Mouse (Mus musculus) megakaryocyte progenitor cell, adult 5-6 weeks (primary cell): ENCODE measurements around the gene Thoc2. TPM values are rescaled to one million over a fixed set of nuclear protein-coding genes. Genes with fewer than 3 reads are reported as not detected.
A peak's percentile ranks its signal among the peaks of the same experiment; 100 is the strongest.
"Not testable (repeated sequence)": the region's sequence is repeated elsewhere in the genome, so short reads cannot be mapped to it uniquely, and the experiment has no call there.

ENCODE experiments used
- ATAC-seq: replicated peaks from 2 replicates; pipeline ENCODE4 v1.8.0; 2016; ENCODE audit warnings: mild to moderate bottlenecking, moderate TSS enrichment, inconsistent platforms; ENCODE audit not compliant: poor library complexity
- total RNA-seq, 2 experiments: library from RNA; stranded (forward) in 1 of 2; stranded (reverse) in 1 of 2; fragments of 157-497, 149-512 nt in 1 of 2; fragments of 200-1000 nt in 1 of 2; gene quantifications; 2 replicates each; pipeline versions ENCODE4 v1.2.3 to v1.2.4; 2015 to 2017

Gene Thoc2
- total RNA-seq (2015), result 69.4 and 98.6 TPM in 2 replicates
- total RNA-seq (2017), result 62.7 and 104 TPM in 2 replicates

- no peak for ATAC-seq
These were observed at the start of gene Thoc2 for GRCm38 (mm10) chrX:41920574-41920973. Thoc2 (minus strand) TSS chrX:41920674.

DNA sequence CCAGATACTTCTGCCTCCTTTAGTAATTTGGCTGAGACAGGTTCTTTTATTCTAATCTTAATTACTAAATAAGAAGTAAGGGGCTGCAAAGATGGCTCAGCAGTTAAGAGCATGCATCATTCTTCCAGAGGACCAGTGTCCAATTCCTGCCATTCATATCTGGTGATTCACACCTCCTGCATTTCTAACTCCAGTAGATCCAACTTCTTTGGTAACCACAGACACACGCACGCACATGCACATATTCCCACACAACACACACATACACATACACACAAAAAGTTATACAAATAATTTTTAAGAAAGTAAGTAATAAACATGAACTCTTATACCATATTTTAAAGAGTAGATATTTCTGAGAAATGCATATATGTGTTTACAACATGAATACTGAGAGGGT lies 49.6 kb upstream of the Thoc2 start:
- ATAC-seq, result no peak

- ATAC-seq, result 0 out of 2 replicates have a peak, but pooled peaks have one; percentile 26
These were observed 48.9 kb upstream of the Thoc2 start for GRCm38 (mm10) chrX:41969341-41969740.

- ATAC-seq, result peak; percentile 78
These were observed 36.7 kb upstream of the Thoc2 start for GRCm38 (mm10) chrX:41957161-41957560.

DNA sequence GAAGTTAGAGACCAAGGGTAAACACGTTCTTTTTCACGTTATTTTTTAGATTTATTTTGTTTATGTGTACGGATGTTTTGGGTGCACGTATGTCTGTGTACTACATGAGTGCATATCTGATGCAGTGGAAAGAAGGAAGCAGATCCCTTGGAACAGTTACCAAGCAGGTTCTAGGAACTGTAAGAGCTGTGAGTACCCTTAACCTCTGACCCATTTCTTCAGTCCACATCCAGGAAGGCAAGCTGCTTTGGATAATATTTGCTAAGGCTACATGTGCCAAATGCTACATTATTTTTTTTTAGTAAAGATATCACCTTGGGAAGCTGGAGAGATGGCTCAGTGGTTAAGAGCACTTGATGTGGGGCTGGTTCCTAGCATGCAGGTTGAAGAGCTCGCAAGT lies 21.4 kb upstream of the Thoc2 start:
- no peak for ATAC-seq

DNA sequence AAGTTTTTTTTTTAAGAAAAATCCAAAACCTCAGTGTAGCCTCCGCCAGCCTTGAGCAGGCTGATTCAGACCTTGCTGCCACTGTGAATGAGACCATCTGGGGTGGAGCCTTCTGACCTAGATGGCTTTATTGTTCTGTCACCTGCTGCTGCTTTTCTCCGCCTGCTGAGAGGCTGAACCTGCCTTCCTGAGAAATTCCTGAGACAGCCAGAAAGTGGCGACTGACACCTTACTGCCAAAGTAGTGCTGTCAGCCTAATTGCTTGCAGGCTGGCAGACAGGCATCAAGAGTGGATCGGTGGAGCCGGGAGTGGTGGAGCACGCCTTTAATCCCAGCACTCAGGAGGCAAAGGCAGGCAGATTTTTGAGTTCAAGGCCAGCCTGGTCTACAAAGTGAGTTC lies 11.3 kb upstream of the Thoc2 start:
- ATAC-seq, result not testable (repeated sequence)

GRCm38 (mm10) chrX:41924708-41925107 lies 4.2 kb upstream of the Thoc2 start:
- ATAC-seq, result no peak

DNA sequence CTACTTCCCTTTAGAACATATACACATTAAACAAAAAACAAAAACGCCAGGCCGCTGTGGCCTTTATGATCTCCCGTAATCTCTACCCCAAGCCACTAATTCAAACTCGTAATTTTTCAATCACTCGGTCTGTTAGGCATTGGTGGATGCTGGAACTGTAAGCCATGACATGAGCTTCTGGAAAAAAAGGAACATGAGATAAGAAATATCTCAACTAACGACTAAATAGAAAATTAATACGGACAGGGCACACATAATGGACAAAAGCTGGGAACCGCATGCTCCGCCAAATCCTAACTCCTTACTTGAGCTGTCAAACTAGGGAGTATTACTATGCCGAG lies 8.4 kb downstream of the Thoc2 start:
- no peak for ATAC-seq

- peak; percentile 97 for ATAC-seq
These were observed 8.9 kb downstream of the Thoc2 start for GRCm38 (mm10) chrX:41911390-41912060.

DNA sequence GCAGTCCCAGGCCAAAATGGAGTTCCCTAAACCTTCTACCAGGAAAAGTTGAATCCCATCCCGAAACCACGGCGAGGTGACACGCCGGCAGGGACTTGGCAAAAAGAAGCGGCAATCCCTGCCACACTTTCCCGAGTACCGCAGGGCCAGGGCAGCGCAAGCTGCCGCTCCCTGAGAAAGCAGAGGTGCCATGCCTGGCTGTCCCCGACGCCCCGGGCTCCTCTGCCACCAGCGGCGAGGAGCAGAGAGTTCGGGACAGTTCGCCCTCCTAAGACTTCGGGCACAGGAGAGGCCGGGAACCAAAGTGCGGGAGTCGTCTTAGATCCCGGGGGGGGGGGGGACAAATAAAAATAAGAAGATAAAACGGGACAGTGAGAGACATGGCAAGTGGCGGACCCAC lies 9.5 kb downstream of the Thoc2 start:
- ATAC-seq, result no peak; the same call in 1 of the 2 replicates

DNA sequence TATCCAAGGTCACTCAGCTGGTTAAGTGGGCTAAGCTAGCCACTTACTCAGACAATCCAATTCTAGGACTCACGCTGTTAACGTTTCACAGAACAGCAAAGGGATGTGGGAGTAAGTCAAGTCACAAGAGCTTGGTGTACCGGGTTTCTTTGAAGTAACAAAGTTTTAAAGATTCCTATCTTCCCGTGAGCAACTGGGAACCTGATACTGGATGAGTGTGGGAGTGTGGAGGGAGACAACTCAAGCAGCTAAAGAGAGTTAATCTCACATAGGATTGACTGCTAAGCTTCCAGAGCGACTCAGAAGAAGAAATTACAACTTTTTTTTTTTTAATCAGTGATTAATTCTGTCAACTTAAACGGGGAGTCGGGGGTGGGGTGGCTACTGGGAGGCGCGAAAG lies 10.0 kb downstream of the Thoc2 start:
- no peak for ATAC-seq

DNA sequence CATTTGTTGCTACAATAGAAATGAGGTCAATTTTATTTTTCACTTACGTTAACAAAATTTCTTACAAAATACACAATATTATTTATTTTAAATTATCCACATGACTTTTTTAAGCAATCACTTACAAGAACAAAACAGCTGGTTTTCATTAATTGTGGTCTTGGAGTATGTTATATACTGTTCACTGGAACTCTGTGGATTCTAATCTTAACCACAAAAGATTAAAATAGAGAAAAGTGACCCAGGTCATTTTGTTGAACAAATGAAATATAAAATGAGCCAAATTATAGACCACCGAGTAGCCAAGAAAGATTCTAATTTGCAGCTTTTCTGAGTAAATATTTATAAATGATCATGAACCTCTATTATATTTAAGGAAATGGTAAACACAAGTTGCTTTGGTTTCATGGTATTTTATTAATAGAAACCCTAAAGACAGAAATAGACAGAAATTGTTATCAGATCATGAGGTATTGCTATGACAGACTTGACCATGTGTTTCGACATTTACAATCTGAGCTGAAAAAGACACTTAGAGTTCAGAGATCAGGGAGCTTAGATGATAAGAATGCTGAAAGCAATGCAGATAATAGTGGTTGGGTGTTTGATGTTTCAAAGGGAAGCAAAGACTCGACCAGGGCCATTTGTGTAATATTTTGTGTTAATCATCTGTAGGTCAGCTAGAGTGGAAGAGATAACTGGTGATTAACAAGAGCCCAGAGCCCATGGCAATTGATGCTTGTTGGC lies 35.5 kb downstream of the Thoc2 start:
- no peak for ATAC-seq

- no peak for ATAC-seq
These were observed 43.9 kb downstream of the Thoc2 start for GRCm38 (mm10) chrX:41876581-41876980.

DNA sequence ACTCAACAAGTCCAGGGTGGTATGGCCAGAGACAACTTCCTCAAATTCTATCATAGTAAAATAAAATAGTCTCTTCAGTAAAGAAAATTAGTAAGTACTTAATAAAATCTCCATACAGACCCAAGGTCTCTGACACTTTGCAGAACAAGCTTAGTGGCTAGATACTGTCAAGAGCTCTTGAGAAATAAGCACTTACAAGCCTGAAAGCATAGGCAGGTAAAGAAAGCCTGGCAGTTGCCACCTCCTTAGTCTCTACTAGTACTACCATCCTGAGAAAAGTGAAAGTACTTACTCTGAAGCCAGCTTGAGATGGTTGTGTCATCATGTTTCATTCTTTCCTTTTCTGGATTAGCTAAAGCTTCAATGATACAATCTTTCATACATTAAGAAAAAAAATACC lies 82.7 kb downstream of the Thoc2 start:
- no peak for ATAC-seq

- peak; percentile 42; the same call in 1 of the 2 replicates for ATAC-seq
These were observed 114.9 kb downstream of the Thoc2 start for GRCm38 (mm10) chrX:41805592-41805991.

DNA sequence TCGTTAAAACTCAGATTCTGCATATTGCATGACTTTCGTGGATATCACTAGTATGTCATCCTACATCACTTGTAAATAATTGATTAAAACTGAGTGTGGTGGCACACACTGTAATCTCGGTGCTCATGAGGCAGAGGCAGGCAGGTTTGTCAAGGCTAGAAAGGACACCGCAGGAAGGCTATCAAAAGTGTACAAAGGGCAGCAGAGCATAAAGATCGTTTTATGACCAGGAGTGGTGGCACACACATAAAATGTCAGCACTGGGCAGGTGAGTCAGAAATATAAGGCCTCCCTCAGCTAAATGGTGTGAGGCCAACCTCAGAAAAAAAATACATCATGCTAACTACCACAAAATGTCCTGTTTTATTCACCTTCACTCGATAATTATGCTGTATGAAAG lies 127.2 kb downstream of the Thoc2 start:
- no peak for ATAC-seq

Other genes starting within 250 kb of the Thoc2 start
- gene Xiap, start 139.0 kb upstream of the Thoc2 start, total RNA-seq (2015), result 39.2 and 41.5 TPM in 2 replicates
- gene Xiap, start 139.0 kb upstream of the Thoc2 start, total RNA-seq (2017), result 27.4 and 32.8 TPM in 2 replicates
- 123 TPM in 2 replicates for gene Stag2, start 228.6 kb upstream of the Thoc2 start, total RNA-seq (2015)
- gene Stag2, start 228.6 kb upstream of the Thoc2 start, total RNA-seq (2017), result 512 and 624 TPM in 2 replicates